Mouse (Mus musculus) frontal cortex, postnatal 10 days (tissue): ENCODE data around the gene Klk4.

Experiments used
- DNase-seq, 2 experiments: peaks; one replicate each; pipeline ENCODE4 v3.0.0; 2022; ENCODE audit warnings: low spot score in 2 of 2, mixed read lengths in 1 of 2

Gene Klk4

GRCm38 (mm10) chr7:43880912-43881311 is at the start of gene Klk4:
Gene Klk4, plus strand, starts transcription at chr7:43881160.
- no peak for DNase-seq

GRCm38 (mm10) chr7:43841701-43842100 is 39.3 kb upstream of the Klk4 start, which contains the start of gene Klk5:
Gene Klk5, plus strand, starts transcription at chr7:43841971.
- DNase-seq = no peak

- DNase-seq = no peak
Observed at GRCm38 (mm10) chr7:43843801-43844200, 37.2 kb upstream of the Klk4 start.

GRCm38 (mm10) chr7:43851616-43852015 is 29.3 kb upstream of the Klk4 start:
- DNase-seq = no peak

- DNase-seq = no peak
Observed at GRCm38 (mm10) chr7:43854642-43855380, 26.1 kb upstream of the Klk4 start.

GRCm38 (mm10) chr7:43855709-43856108 is 25.3 kb upstream of the Klk4 start:
- DNase-seq = no peak

GRCm38 (mm10) chr7:43856307-43856706 is 24.7 kb upstream of the Klk4 start:
- DNase-seq = no peak

- no peak for DNase-seq
Observed at GRCm38 (mm10) chr7:43857501-43857900, 23.5 kb upstream of the Klk4 start.

- DNase-seq = no peak
Observed at GRCm38 (mm10) chr7:43860411-43860810, 20.5 kb upstream of the Klk4 start.

- peak; percentile 29 to 68 for DNase-seq
Observed at GRCm38 (mm10) chr7:43873237-43873636, 7.7 kb upstream of the Klk4 start.

GRCm38 (mm10) chr7:43873674-43874073 is 7.3 kb upstream of the Klk4 start:
- DNase-seq = no peak

GRCm38 (mm10) chr7:43874868-43875375 is 6.0 kb upstream of the Klk4 start:
- DNase-seq = no peak

GRCm38 (mm10) chr7:43876444-43876843 is 4.5 kb upstream of the Klk4 start:
- no peak for DNase-seq

GRCm38 (mm10) chr7:43878281-43878680 is 2.7 kb upstream of the Klk4 start:
- no peak for DNase-seq

GRCm38 (mm10) chr7:43882346-43882745 is 1.4 kb downstream of the Klk4 start:
- no peak for DNase-seq

- DNase-seq = no peak
Observed at GRCm38 (mm10) chr7:43882811-43883210, 1.9 kb downstream of the Klk4 start.

GRCm38 (mm10) chr7:43883547-43883946 is 2.6 kb downstream of the Klk4 start:
- DNase-seq = peak in 1 of 2 experiments; percentile 32

GRCm38 (mm10) chr7:43891365-43891764 is 10.4 kb downstream of the Klk4 start:
- no peak for DNase-seq

GRCm38 (mm10) chr7:43891788-43892187 is 10.8 kb downstream of the Klk4 start:
- DNase-seq = no peak

- DNase-seq = peak; percentile 55 to 85
Observed at GRCm38 (mm10) chr7:43894836-43895235, 13.9 kb downstream of the Klk4 start.

- no peak for DNase-seq
Observed at GRCm38 (mm10) chr7:43914821-43915220, 33.9 kb downstream of the Klk4 start.

- DNase-seq = no peak
Observed at GRCm38 (mm10) chr7:43918426-43918825, 37.5 kb downstream of the Klk4 start.

- no peak for DNase-seq
Observed at GRCm38 (mm10) chr7:43918871-43919270, 37.9 kb downstream of the Klk4 start.
